Mouse (Mus musculus) cerebellum, adult 9-11 months (tissue): ENCODE measurements at regions not wholly inside any gene's neighbourhood (a gene's known extent, or its start where the extent isn't known, plus 50 kb on each side); places are given as distances from the start of the nearest gene placed in this dataset.
A peak's percentile ranks its signal among the peaks of the same experiment; 100 is the strongest.

ENCODE experiments used
- DNase-seq: peaks from one replicate; pipeline ENCODE4 v3.0.0; 2022

DNA sequence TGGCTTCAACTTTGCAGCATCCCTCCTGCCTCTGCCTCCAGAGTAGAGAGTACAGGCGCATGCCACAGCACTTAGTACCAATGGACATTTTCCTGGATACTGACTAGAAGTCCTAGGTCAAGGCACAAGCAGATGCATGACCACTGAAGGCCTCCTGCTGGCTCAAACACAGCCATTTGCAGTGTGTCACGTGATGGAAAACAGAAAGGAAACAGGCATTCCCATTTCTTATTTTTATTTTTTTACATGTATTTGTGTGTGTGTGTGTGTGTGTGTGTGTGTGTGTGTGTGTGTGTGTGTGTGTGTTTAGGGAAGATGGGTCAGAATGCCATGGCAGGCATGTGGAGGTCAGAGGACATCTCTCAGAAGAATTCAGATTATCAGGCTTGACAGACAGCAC, 65.6 kb downstream of the Thap12 start:
- DNase-seq, result no peak

DNA sequence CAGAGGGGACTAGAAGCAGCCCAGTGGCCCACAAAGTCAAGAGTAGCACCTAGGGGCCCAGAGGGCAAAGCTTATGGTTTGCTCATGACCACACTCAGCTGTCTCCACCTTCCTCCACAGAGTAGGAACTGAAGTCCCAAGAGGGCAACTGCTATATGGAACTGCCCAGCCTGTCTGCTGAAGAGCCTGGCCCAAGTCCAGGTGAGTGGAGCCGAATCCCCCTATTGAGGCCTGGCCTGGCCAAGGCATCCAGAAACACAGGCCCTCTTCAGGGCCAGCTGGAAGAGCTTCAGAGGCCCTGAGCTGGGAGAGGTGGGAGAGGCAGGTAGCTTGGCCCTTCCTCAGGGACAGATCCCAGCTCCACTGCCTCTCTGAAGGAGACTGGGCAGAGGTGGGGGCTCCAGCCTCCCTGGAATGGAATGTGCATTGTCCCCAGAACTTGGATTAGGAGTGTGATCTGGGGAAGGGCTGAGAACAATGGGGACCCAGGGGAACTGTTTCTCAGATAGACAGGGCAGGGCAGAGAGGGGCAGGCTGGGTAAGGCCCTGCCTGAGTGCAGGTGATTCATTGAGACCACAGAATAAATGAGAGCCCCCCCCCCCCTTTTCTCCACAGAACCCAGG, 65.7 kb upstream of the Wnt11 start:
- no peak for DNase-seq

DNA sequence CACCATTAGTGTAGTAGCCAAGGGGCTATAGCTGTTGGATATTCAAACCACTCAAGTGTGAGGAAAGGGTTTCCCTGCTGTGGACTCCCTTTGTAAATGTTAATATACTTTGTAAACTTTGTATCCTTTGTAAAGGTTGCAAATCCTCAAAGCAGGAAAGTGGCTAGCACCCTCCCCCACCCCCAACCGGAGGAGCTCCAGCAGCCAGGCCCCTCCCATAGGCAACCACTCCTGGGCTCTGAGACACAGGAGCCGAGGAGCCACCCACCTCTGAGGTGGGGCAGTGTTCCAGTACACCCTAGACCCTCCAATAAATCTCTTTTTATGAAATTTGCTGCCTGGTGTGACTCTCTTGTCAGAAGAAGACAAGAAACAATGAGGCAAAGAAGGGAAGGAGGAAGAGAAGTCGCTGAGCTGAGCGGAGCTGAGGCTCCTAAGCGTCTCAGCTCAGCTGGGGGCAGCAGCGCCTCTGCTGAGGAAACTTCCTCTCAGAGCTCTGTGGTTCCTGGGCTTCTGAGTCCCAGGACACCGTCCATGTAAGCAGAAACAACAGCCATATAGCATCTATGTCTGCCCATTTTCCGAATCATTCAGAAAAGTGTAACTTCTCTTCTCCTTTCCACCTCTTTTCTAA, 64.5 kb upstream of the Wnt11 start:
- no peak for DNase-seq

DNA sequence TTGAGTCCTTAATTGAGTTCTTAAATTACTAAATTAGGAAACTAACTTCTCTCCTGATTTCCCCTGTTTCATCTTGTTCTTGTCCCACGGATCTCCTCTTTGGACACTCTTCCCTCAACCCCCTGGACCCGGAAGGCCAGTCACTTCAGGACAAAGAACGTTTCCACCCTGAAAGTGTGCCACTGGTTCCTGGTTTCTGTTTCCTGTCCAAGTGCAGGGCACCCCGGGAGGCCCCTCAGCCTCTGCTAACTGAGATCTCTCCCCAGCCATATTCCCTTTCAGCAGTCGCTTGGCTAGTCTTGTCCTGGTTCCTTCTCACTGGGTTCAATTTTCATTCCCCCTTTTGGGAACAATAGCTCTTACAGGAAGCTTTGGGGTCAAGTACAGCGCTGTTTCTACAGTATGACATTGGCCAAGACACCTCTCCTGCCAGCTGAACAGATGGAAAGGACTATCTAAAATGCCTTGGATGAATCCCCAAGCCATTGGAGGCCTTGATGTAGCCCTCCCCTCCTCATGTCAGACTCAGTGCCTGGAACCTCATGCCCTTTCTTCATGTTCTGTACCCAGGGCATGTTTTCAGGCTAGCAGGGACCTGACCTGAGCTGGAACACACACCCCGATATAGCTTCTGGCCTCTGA, 63.7 kb upstream of the Wnt11 start:
- DNase-seq, result peak; percentile 44

DNA sequence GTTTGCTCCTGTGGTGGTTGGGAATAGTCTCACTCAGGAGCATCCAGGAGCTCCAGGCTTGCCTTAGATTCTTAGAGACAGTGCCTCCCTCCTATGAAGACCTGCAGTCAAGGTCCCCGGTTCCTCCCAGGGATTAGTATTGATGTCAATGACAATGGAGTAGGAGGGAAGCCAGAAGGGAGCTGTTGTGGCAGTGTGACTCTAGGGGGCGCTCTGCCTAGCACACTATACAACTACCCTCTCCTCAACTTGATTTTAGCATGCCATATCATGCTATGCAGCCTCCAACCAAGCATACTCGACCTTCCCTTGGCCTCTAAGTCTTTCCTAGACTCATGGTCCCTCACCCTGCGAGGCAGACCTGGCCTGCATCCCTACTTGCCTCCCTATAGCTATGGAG, 60.3 kb upstream of the Wnt11 start:
- DNase-seq, result no peak

DNA sequence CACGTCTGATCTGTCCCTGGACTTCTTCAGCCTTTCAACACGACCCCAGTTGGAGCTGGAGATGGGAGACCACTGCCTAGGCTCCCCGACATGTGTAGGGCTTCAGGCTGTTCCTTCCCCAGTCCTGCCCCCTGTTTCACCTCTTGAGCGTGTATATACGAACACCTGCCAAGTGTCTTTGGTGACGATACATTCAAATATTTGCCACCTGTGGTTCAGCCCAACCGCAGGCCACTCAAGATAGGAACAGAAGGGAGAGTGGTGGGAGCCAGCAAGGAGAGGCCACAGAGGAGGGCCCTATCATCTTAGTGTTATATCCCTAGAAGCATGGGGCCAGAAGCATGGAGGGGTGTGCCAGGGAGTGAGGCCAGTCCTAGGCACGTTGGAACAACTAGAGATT, 59.9 kb upstream of the Wnt11 start:
- DNase-seq, result no peak

DNA sequence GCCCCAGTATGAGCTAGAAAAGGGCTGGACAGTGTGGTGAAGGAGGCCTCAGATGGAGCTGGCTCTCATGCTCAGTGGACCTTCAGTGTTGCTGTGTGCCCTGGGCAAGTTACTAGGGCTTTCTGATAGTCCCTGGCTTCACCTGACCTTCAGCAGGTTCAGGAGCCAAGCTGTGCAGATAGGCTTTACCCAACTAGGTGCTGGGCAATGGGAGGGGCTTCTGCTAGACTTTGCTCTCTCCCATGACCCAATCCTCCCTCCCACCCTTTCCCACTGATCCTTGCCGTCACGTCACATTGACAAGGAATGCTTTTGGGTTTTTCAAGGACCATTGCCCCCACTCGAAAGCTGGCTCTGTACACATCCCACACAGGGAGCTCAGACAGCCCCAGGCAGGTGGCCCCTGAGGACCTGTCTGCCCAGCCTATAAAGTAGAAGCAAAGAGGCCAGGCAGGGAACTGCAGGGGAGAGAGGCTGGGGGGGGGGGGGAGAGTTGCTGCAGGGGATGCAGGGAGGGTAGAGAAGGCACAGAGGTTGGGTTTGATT, 57.5 kb upstream of the Wnt11 start:
- DNase-seq, result no peak

DNA sequence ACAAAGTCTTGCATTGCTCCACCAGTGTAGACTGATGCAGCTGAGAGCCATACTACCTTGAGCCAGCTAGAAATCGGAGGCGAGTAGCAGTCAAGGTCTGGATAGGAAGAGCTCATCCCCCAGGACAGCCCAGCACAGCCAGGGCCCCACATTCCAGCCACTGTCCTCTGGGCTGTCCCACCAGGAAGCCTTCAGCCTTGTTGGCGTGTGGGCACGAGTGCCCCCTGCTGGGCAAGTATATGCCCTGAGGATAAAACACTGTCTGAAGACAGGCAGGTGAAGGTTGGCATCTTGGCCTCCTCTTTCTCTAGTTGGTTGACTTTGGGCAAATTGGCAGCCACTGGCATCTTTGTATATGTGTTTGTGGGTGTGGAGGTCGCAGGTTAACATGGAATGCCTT, 56.0 kb upstream of the Wnt11 start:
- DNase-seq, result peak; percentile 27

DNA sequence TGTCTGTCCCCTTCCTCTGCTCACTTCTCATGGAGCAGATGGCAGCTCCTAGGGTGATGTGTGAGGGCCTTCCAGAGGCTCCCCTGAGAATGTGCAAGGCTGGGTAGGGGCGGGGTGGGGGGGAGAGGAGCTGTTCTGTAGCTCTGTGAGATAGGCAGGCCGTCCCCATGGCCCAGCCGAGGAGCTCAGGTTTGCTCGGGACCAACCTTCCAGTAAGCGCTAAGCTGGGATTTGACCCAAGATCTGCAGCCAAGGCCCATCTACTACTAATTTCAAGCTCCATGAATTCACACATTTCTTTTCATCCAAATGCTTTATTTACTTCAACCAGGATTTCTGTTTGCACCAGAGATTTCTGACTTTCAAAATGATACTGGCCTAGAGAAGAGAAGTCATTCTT, 51.4 kb upstream of the Wnt11 start:
- DNase-seq, result no peak

DNA sequence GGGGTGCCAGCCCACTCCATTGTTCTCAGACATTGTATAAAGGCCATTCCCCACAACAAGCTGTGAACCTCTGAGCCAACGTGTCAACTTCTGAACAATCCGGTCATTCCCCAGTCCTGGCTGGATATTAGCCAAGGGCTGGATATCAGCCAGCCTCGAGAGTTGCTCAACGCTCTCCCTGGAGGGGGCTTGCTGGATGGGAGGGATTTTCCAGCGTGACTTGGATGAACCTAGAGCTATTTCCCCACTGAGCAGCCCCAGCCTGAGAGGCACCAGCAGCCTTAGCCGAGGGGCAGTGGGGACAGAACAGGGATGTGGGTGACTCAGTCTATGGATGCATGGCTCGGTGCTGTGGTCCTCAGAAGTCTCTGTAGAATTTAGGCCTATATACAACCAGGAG, 51.0 kb upstream of the Wnt11 start:
- DNase-seq, result peak; percentile 20

DNA sequence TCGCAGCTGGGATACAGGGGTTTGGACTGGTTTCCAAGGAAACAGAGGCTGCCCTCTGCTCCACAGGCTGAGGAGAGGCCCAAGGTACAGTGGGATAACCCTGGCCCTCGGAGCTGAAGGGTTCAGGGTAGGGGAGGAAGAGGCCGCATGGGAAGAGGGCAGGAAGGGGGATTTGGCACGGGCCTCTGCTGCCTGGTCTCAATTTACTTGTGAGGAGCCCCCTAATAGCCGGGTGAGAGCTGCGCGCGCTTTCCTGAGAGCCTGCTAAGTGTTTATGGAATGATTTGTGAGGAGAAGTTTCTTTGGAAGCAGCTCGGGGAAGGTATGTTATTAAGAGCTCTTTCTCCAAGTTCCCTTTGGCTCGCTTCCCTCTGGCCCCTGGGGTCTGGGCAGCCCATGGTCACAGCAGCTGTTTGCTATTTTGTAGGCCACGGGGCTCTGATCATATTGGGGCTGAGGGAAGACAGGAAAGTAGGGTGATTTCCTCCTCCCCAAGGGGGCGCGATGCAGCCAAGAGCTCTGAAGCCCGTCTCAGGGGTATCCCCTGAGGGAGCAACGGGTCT, 50.5 kb upstream of the Wnt11 start:
- DNase-seq, result no peak
